Mouse (Mus musculus) ZHBTc4 (cell line): Measurements from ENCODE around the gene Tle1.

Source experiments
- DNase-seq: peaks from one replicate; pipeline ENCODE4 v3.0.0-alpha.2; 2011; ENCODE audit warnings: low read depth, low spot score

Tle1 gene

DNA sequence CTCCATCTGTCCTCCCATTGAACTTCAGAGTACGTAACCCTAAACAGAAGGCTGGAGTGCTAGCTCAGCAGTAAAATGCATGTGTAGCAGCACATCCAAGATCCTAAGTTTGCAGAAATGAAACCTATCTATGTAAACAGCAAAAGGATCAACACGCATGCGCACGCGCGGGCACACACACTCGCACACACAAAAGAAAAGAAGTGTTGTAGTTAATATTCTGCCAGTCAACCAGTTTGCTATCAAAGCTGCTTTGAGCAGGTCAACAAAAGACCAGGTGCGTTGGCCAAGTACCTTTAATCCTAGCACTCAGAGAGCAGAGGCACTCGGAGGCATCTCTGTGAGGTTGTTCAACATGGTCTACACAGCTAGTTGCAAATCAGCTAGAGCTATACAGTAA lies 35.0 kb downstream of the Tle1 start:
- DNase-seq, result no peak

DNA sequence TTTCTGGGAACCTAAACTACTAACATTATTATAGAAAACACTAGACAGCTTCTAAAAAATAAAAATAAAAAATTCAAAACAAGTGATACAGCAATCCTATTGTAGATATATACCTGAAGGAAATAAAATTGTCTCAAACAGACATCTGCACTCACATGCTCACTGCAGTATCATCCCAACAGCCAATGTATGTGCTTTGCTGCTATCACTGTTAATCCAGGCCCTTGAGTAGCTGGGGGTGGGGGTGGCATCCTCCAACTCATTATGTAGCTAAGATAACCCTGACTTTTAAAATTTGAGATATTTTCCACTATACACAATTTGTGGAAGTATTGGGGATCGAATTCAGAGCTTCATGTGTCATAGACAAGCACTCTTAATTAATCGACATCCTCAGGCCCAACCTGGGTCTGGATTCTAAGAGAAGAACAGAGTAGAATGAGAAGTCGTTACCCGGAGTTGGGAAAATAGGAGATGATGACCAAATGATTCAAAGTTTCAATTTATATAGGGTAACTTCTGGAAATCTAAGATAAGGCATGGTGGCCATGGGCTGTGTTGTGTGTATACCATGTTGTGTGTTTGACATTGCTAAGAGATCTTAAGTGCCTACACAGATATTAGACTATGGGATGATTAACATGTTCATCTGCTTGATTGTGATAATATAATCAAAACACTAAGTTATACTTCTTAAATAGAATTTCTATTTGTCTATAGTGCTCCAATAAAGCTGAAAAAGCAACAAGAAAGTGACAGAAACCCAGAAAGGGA lies 38.1 kb downstream of the Tle1 start:
- no peak for DNase-seq

DNA sequence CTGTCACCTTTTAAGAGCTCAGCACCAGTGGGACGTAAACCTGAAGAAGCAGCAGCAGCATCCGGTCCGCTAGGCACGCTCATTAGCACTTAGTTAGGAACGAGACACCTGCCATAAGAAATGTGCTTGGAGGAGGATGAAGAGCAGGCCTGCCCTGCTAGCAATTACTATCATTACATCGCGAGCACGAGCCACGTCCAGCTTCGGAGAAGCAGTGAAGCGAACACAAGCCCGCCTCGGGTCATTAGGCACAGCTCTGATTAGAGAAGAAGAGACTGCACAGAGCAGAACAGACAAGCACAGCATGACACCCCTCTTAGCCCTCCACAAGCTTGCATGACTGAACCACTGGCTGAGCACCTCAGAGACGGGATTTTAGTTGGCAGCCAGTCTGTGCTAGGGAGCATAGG lies 40.6 kb downstream of the Tle1 start:
- no peak for DNase-seq

DNA sequence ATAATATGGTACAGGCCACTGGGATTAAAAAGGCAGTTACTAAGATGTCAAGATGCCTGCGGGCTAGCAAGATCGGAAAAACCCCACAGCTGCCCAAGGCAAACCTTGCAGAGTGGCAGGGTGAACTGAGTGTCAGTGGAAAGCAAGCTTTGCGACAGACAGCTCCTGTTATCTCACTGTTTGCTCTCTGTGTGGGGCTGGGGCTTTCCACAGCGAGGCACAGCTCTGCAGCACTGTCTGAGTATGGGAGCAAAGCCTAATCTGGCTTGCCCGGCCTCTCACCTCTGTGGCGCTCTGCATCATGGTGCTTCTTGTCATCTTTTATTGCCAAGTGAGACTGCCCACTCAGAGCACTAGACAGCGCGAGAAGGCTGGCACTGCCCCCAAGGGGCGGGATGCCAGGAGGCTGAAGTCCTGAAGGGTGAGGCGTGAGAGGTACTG lies 42.8 kb downstream of the Tle1 start:
- no peak for DNase-seq

DNA sequence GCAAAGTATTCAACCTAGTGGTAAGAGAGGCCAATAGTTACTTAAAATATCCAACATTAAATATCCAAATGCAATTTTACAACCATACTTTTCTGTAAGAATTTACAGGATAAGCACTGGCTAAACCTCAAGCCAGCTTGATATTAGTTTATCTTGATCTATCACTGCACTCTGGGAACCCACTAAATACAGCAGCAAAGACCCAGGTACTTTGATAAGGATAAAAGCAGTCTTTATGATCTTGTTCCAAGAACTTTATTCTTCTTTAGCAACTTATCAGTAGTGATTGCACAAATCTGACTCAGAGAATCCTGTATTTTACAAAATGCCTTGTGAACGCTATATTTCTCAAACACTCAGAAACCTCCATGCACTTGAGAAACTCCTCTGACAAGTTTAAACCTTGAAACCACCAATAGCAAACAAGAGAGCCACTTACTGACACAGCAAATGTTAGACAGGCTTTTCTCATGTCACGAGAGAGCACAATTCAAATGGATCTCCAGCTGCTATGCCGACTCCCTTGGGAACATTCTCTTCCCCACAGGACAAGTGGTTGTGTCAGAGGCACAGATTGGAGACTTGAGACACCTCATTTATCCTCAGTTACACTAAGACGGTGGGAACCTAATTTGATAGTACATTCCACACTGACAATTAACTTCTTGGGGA lies 50.1 kb downstream of the Tle1 start:
- peak; percentile 40 for DNase-seq

DNA sequence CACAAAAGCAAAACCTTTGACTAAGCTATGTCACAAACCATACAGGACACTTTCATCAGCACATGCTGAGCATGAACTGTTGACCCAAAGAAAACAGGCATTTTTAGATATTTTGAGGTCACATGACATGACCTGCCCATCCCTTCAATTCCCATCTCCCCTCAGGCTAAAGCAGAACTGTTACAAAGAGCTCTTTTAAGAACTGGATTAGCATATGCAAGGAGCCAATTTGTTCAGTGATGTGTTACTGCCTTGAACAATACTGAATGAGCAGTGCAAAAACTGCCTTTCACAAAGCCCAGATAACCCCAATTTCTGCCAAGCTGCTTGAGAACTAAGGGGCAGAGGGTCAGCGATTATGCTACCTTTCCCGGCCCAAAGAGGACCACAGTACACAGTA lies 54.7 kb downstream of the Tle1 start:
- DNase-seq, result peak; percentile 91

DNA sequence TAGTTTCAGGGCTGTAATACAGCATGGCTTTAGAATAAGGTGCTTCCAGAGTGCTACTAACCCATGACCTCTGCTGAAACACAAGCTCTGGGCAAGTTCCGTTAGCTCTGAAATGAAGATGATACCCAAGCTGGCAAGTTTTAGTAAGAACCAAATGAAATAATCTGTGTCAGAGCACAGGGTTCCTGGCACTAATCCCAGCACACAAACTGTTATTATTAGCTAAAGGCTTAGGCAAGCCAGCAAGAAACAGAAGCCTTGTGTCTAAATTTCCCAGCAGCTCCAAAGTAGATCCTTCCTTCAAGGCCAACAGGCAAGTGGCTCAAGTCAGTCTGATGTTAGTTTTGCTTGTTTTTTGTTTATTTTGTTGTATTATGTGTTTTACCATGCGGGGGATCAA lies 56.2 kb downstream of the Tle1 start:
- no peak for DNase-seq

DNA sequence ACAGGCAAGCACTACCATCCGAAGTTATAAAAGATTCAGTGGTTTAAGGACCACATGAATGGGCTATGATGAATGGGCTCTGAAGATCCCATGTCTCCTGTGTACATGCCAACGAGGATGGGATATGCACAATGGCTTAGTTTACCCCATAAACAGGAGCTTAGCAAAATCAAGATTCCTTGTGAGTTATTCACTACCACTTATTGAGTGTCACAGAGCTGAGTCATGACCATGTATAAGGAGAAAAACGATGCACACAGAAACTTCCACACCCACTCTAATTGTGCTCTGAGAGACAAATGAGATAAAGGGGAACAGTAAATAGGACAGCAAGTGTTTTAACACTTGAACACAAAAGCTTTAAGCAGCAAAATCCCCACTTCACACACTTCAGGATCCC lies 60.0 kb downstream of the Tle1 start:
- DNase-seq, result no peak

DNA sequence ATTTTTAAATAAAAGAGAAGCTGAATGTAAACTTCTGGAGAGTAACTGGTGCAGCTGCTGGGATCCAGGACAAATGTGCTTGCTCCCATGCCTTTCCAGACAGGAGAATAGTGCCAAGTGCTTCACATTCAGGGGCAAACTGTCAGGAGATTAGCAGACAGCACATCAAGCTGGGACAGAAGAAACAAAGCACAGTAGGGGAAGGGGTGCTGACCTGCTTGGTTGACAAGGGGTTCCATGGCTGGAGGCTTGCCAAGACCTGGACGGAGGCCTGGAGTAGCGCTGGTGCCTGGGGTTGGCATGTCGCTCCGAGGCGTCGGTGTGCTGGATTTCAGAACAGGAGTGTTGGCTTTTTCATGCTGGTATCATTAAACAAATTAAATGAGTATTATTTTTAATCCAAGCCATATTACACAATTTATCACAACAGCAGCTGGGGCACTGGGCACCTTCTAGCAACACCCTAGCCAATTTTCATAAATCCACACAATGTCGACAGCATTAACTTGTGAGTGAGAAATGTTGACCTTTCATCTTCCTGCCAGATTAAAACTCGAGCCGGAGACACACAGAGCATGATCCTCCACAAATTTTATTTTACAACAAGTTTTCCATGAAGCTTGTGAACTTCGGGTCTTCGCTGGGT lies 61.1 kb downstream of the Tle1 start:
- no peak for DNase-seq

DNA sequence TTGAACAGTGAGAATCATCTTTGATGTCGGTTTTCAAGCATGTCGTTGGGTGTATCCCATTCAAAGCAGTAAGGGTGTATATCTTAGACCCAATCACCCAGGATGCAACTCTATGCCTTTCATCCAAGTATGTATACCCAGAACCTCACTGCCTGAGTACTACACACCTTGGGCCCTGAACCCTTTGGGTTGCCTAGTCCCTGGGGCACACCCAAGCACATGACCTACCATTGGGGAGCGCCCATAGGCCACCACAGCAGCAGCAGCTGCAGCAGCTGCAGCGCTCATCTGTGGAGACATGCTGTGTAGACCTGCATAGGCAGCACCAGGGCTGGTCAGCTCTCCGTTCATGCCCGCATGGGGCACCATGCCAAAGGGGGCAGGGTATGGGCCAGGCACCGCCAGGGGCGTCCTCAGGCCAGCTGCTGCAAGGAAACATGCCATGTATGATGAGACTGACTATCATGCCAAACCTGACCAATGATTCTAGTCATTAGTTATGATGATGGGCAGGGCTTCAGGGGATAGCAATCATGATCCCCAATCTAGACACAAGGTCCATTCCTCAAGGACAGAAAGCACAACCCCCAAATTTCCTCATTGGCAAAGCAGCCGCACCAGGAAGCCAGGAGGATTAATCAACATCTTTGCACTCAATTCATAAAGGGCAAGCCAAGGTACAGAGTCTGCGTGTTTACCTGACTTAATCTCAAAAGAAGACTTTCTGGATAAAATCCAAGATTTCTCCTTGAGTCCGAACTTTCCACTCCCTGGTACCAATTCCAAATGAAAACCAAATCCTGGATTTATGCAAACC lies 62.2 kb downstream of the Tle1 start:
- DNase-seq, result no peak

DNA sequence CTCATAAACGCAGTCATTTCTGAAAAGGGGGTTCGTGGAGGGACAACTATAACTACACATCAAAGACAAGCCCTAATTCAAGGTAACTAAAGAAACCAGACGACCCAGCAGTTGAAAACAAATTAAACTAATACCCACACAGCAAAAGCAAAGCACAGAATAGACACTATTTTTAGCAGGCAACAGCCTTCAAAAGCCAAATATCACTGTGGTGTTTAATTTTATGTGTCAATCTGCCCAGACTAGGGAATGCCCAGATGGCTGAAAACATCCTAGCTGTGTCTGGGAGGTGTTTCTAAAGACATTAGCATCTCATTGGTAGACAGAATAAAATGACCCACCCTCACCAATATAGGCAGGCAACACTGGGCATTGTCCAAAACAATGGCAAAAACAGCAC lies 68.1 kb downstream of the Tle1 start:
- DNase-seq, result peak; percentile 28

DNA sequence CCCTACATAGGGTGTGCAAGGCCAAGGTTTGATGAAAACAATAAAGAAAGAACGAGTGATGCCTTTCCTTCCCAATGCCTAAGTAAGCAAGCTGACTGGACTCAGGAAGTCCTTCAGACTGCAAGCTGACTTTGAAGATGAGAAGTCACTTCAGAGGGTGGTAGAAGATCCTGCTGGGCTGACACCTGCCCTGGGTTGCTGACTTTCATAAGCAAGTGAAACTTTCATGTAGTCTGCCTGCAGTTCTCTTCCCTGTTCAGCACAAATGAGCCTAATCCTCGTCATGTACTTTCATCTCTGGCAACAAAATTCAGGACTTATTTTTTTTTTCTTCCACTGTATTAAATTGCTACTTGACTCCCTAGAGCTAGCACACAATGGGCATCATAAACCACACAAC lies 73.1 kb downstream of the Tle1 start:
- no peak for DNase-seq

DNA sequence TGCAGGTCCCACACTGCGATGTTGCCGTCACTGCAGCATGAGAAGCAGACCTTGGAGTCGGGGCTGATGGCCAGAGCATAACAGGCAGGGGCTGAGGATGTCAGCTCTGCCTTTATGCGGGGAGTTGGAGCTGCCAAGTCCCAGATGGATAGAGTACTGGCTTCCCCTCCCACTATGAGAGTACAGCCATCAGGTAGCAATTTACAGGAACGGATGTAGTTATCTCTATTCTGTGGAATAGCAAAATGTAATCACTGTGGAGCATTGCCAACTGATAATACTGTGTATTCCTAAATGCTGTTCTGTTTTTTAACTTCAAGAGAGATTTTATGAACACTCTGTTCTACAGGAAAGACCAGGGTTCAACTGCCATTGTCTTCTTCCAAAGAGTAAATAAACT lies 75.9 kb downstream of the Tle1 start:
- DNase-seq, result no peak

DNA sequence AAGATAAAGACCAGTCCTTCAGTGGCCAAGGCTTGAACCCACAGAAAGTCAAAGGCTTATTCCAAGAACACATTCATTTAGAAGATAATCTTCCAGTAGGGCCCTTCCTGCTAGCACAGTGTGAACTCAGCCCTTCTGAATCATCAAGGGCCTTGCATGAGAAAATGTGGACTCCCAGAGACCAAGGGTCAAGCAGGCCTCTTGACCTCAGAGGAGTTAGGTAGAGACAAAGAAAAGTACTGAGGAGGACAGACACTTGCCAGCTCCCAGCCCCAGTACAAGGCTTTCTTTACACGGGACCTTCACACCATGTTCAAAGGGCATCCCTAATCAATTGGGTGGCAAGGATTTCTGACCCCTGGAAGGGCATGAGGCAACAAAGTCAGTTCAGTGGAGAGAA lies 77.9 kb downstream of the Tle1 start:
- no peak for DNase-seq

DNA sequence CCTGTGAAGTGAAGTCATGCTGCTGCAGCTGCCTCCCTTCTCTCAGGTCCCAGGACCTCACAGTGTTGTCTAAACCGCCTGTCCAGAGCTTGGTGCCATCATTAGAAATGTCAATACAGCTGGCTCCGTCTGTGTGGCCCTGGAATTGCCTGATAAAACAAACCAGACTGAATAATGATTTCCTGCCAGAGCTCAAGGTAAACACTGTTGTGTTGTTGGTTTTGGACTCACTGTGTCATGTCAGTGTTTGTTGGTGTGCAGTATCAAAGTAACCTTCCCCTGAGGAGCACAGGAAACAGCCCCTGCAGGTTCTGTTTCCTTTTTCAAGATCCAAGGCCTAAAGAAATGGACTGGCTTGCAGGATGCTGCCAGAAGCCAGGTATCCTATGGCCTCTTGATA lies 78.4 kb downstream of the Tle1 start:
- DNase-seq, result no peak

DNA sequence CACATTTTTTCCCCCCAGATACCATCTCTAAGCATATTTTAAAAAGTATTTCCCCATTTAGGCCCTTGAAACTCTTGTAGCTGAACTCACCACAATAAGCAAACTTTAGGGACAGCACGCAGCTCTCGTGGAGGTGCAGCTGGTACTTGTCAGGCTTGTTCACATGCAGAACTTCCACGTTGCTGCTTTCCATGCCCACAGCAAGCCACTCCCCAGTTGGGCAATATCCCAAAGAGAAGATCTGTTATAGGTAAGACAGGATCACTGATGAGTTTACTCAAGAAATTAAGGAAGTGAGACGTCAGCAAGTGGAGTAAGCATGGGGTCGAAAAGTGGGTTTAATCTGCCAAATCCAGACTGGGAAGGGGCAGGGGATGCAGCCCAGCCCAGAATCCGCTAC lies 80.7 kb downstream of the Tle1 start:
- DNase-seq, result no peak

DNA sequence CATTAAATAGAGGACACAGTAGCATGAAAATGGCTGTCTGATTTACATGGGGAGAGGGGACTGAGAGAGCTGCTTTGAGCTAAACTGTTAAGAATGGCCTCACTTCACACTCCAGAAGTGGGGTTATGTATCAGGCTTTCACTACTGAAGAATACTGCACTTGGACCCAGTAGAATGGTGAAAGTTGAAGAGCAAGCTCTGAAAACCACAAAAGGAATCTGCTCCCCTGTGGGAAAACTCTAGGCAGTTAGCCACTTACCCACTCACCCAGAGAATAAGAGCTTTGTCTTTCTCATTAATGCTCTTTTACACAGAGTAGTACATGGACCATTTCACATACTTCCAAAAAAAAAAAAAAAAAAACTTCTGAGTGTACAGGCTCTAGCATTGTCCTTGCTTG lies 95.0 kb downstream of the Tle1 start:
- DNase-seq, result no peak

DNA sequence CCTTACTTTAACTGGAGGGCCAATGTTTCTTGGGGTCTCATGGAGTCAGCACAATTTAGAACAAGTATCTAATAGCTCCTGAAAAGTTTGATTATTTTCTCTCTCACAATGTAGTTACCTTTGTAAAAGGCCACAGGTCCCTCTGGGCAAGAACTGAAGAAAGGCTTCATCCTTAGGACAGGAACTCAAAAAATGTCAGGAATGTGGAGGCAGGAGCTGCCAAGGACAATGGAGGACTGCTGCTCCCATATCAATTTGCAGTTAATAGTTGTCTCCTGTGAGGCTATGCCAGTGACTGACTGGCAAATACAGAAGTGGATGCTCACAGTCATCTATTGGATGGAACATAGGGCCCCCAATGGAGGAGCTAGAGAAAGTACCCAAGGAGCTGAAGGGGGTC lies 96.5 kb downstream of the Tle1 start:
- peak; percentile 64 for DNase-seq

DNA sequence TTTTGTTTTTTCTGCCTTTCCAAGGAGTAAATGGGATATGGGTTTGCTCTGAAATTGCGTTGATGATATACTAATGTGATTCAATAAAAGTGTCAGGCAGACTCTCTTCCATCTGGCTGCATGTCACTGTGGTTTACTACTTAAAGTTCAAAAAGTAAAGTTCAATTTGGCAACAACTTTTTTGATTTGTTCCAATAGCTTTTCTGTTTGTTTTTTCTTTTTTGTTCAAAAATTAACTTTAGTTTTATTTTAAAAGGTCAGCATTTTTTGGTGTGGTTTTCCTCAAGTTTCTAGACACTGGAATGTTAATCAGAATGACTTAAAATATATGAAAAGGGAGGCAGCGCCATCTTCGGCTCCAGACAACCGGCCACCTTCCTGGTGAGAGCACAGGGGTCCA lies 112.9 kb downstream of the Tle1 start:
- DNase-seq, result no peak

DNA sequence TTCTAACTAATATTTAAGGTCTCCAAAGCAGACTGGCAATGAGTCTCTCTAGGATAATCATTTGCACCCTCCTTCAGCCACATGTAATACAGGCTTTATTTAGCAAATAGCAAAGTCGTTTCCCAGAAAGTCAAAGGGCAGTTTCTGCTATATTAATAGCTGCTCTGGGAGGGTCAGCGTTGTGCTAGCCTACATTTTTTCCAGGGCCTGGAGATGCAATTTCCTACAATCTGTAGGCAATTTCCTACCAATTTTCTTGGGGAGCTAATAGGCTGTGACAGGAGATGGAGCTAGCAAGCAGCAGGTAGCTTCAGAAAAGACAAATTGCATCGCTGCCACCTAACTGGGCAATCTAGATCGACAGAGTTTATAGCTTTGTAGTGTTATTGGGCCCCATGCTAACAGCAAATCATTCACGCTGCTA lies 131.6 kb downstream of the Tle1 start:
- no peak for DNase-seq

DNA sequence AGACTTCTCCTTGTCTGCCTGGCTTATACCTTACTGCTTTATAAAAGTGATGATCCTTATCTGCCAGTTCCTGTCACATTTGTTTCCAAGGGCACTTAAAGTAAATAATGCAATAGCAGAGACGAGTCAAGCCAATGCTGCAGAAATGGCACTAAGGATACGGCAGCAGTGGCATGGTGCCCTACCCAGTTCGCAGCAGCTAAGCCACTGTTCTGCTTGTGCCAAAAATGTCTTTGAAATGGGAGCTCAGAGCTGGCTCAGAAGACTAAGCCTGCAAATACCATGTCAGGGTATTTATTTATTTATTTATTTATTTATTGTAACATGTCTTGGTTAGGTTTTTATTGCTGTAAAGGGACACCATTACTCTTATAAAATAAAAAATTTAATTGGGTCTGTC lies 132.8 kb downstream of the Tle1 start:
- DNase-seq, result no peak
